Mouse (Mus musculus) T-cell, adult 66 days (primary cell): Measurements from ENCODE around the gene Trim25. TPM values are rescaled to one million over a fixed set of nuclear protein-coding genes. Genes with fewer than 3 reads are reported as not detected.

Experiments
- total RNA-seq, 2 experiments: library from RNA; stranded (reverse); gene quantifications; 3 replicates in 1 of 2; 4 replicates in 1 of 2; pipeline ENCODE4 v1.2.4; 2023

The Trim25 gene
- 10 to 100 TPM; 64.4 to 79.6 TPM for total RNA-seq

DNA sequence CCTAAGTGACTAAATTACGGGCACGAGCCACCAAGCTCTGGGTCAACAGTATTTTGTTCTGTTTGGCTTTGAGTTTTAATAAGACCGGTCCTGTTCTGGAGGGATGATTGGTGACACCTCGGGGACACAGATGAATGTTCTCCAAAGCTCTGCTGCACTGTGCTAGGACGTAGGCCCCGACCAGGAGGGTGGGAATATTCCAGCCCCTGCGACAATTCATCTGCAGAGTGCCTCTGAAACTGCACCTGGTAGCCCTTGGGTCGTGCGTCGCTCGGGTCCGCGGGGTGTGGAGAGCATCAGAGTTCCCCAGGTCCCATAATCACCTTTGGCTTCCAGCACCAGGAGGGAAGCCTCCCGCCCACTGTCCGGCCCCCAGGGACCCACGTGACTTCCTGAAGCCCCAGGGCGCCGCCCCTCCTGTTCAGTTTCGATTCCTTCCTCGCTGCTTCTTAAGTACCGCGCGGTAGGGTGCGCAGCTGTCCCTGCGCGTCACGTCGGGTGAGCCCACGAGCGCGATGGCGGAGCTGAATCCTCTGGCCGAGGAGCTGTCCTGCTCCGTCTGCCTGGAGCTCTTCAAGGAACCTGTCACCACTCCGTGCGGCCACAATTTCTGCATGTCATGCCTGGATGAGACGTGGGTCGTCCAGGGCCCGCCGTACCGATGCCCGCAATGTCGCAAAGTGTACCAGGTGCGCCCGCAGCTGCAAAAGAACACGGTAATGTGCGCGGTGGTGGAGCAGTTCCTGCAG, at the start of gene Trim25:
Gene Trim25 (plus strand): TSS at position 403 of the 749 bp plus-strand sequence.

DNA sequence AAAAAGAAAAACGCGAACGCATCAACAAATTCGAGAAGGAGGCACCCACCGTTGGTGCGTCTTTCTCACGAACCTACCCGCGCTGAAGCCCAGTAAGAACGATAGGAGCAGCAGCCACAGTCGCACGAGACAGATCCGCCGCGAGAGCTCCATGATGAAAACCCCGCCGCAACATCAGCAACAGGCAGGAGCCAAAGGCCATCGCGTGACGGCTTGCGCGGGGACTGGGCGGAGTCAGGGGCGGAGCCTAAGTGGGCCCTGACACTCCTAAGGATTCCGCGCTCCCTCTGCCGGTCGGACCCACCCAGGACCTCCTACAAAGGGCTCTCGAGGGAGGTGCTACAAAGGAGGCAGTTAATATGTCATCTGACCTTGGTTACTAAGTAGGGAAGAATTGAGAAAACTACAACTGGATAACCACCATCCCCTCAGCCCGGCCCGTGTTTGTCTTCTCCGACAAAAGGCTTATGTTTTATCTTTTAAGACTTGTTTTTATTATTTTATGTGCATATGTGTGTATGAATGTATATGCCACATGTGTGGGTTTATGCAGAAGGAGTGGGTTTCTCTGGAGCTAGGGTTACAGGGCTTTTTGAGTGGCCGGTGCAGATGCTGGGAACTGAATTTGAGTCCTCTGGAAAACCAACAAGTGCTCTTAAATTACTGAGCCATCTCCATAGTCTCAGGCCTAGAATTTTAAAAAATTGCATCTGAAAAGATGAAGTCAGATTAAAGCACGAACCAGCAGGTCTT, 43.8 kb upstream of the Trim25 start, which contains the start of gene Scpep1:
Gene Scpep1 (minus strand): TSS at position 249 of the 753 bp plus-strand sequence.

DNA sequence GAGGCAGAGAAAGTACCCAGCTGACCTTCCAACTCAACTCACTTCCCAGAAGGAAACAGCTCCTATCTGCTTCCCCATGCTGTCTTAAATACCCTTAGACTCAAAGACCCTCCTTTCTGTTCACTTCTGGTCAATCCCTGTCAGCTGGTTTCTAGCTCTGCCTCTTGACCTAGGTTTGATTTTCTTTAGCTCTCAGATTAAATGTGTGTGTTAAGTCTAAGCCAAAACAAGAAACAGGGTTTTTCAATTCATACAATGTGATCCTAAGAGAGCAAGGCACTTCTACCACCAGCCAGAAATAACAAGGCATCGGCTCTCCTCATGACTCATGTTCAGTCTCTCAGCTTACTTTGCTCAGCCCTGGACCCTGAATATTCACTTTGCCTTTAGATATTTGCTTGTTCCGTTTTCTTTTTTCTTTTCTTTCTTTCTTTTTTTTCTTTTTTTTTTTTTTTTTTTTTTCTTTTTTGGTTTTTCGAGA, 32.3 kb upstream of the Trim25 start, which contains the start of gene Elobl:
Gene Elobl (minus strand): TSS at position 51 of the 481 bp plus-strand sequence.

DNA sequence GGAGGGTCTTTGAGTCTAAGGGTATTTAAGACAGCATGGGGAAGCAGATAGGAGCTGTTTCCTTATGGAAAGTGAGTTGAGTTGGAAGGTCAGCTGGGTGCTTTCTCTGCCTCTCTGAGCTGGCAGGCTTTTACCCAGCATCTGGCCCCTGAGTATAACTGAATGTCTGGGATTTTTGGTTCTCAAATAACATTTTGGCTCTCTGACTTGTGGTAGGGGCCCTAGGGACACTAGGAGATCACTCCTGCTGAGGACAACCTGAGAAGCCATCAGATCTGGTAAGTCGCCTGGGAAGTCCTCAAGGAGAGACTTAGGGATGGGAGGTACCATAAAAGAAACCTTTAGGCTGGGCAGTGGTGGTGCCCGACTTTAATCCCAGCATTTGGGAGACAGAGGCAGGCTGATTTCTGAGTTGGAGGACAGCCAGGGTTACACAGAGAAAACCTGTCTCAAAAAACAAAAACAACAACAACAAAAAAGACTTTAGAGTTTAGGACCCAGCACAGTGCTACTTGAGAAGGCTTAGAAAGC, 28.9 kb upstream of the Trim25 start, which contains the start of gene Coil:
Gene Coil (plus strand): TSS at position 51 of the 531 bp plus-strand sequence.

DNA sequence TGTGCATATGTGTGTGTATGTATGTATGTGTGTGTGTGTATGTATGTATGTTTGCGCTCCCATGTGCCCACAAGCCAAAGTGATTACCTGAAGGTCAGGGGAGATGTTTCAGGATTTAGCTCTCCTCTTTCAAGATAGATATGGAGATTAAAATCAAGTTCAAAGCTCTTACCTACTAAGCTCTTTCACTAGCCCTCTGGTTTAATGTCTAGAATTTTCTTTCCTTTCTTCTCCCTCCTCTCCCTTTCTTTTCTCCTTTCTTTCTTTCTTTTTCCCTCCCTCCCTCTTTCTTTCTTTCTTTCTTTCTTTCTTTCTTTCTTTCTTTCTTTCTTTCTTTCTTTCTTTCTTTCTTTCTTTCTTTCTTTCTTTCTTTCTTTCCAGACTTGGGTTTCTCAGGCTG, 67.6 kb downstream of the Trim25 start, which contains the start of gene Dgke:
Gene Dgke (minus strand): TSS at position 101 of the 400 bp plus-strand sequence.

Other genes starting within 250 kb of the Trim25 start
- 1 to 10 TPM; 4.3 to 4.4 TPM for gene Akap1, start 134.8 kb upstream of the Trim25 start, total RNA-seq
- 1 to 10 TPM; 7.9 to 9.4 TPM for gene Scpep1, start 43.9 kb upstream of the Trim25 start, total RNA-seq
- gene Elobl, start 32.4 kb upstream of the Trim25 start, total RNA-seq = not detected
- gene Coil, start 29.1 kb upstream of the Trim25 start, total RNA-seq = 10 to 100 TPM; 17.0 to 19.8 TPM
- gene Dgke, start 67.5 kb downstream of the Trim25 start, total RNA-seq = 10 to 100 TPM; 15.6 to 16.5 TPM
- gene Gm525, start 74.5 kb downstream of the Trim25 start, total RNA-seq = not detected